Mouse (Mus musculus): ENCODE data around the gene Gm10842.

The Gm10842 gene

GRCm38 (mm10) chr11:105152357-105152899 is 5.7 kb downstream of the Gm10842 start:
- intact Hi-C loops (cut with DNase I) = no loop called here

- intact Hi-C loops (cut with DNase I) = no loop called here
Measured at GRCm38 (mm10) chr11:105153068-105153833, 6.6 kb downstream of the Gm10842 start.

- intact Hi-C loops (cut with DNase I) = no loop called here
Measured at GRCm38 (mm10) chr11:105155915-105156314, 9.2 kb downstream of the Gm10842 start.

GRCm38 (mm10) chr11:105156748-105157267 is 10.1 kb downstream of the Gm10842 start:
- intact Hi-C loops (cut with DNase I) = no loop called here

- intact Hi-C loops (cut with DNase I) = no loop called here
Measured at GRCm38 (mm10) chr11:105158047-105158446, 11.4 kb downstream of the Gm10842 start.

GRCm38 (mm10) chr11:105159673-105160360 is 13.1 kb downstream of the Gm10842 start:
- intact Hi-C loops (cut with DNase I) = no loop called here

- intact Hi-C loops (cut with DNase I) = no loop called here
Measured at GRCm38 (mm10) chr11:105161411-105161810, 14.7 kb downstream of the Gm10842 start.

- intact Hi-C loops (cut with DNase I) = no loop called here
Measured at GRCm38 (mm10) chr11:105164516-105165510, 18.1 kb downstream of the Gm10842 start.

GRCm38 (mm10) chr11:105166780-105167179 is 20.1 kb downstream of the Gm10842 start:
- intact Hi-C loops (cut with DNase I) = no loop called here

GRCm38 (mm10) chr11:105178516-105178915 is 31.8 kb downstream of the Gm10842 start, which contains the start of gene Tlk2:
TSS of gene Tlk2 (plus strand) at chr11:105178807.
- intact Hi-C loops (cut with DNase I) = no loop called here

- intact Hi-C loops (cut with DNase I) = no loop called here
Measured at GRCm38 (mm10) chr11:105179523-105179922, 32.8 kb downstream of the Gm10842 start.

- intact Hi-C loops (cut with DNase I) = loop anchor here (5.0 kb wide), 1 partner anchor 53 kb away; the partner anchor contains the start of gene Mettl2
Measured at GRCm38 (mm10) chr11:105180471-105181091, 33.9 kb downstream of the Gm10842 start.

GRCm38 (mm10) chr11:105181126-105181637 is 34.5 kb downstream of the Gm10842 start:
- intact Hi-C loops (cut with DNase I) = loop anchor here (5.0 kb wide), 1 partner anchor 54 kb away; the partner anchor contains the start of gene Mettl2

GRCm38 (mm10) chr11:105181689-105182460 is 35.2 kb downstream of the Gm10842 start:
- intact Hi-C loops (cut with DNase I) = loop anchor here (5.0 kb wide), 1 partner anchor 55 kb away; the partner anchor contains the start of gene Mettl2

GRCm38 (mm10) chr11:105182461-105182855 is 35.8 kb downstream of the Gm10842 start:
- intact Hi-C loops (cut with DNase I) = loop anchor here (5.0 kb wide), 1 partner anchor 55 kb away; the partner anchor contains the start of gene Mettl2

GRCm38 (mm10) chr11:105184678-105185077 is 38.0 kb downstream of the Gm10842 start:
- intact Hi-C loops (cut with DNase I) = loop anchor here (5.0 kb wide), 1 partner anchor 57 kb away; the partner anchor contains the start of gene Mettl2

- intact Hi-C loops (cut with DNase I) = no loop called here
Measured at GRCm38 (mm10) chr11:105192186-105192585, 45.5 kb downstream of the Gm10842 start.
